Mouse (Mus musculus) megakaryocyte, embryonic 14.5 days (primary cell): ENCODE results near the gene Dnaja3. TPM values are rescaled to one million over a fixed set of nuclear protein-coding genes. Genes with fewer than 3 reads are reported as not detected.

Experiments used
- H3K27me3 ChIP-seq: replicated peaks from 2 replicates; pipeline ENCODE3; 2012; ENCODE audit warnings: inconsistent platforms
- H3K36me3 ChIP-seq: replicated peaks from 2 replicates; pipeline ENCODE3; 2012; ENCODE audit warnings: low read length, inconsistent platforms, mixed read lengths
- H3K4me1 ChIP-seq: 2 replicates; pipeline ENCODE4 v1.6.1; 2012; ENCODE audit warnings: inconsistent platforms
- H3K4me3 ChIP-seq: replicated peaks from 2 replicates; pipeline ENCODE3; 2012; ENCODE audit warnings: moderate library complexity, mild to moderate bottlenecking, inconsistent platforms
- H3K9me3 ChIP-seq: 2 replicates; pipeline ENCODE4 v1.6.1; 2012; ENCODE audit warnings: inconsistent platforms
- FLI1 ChIP-seq: IDR thresholded peaks from 2 replicates; pipeline ENCODE4 v1.6.1; 2012; ENCODE audit warnings: low read length, inconsistent platforms, mixed read lengths
- GATA1 ChIP-seq: IDR thresholded peaks from 3 replicates; pipeline ENCODE4 v1.6.1; 2012; ENCODE audit warnings: mixed read lengths, low read length, inconsistent platforms, borderline replicate concordance
- polyA plus RNA-seq: library from polyadenylated mRNA; stranded (reverse); fragments of >175 nt; gene quantifications from 2 replicates; pipeline ENCODE4 v1.2.3, GENCODE M21; 2012; ENCODE audit warnings: low replicate concordance; ENCODE audit not compliant: insufficient read depth

The Dnaja3 gene
- polyA plus RNA-seq, 1 experiment, result 5.3 TPM

DNA sequence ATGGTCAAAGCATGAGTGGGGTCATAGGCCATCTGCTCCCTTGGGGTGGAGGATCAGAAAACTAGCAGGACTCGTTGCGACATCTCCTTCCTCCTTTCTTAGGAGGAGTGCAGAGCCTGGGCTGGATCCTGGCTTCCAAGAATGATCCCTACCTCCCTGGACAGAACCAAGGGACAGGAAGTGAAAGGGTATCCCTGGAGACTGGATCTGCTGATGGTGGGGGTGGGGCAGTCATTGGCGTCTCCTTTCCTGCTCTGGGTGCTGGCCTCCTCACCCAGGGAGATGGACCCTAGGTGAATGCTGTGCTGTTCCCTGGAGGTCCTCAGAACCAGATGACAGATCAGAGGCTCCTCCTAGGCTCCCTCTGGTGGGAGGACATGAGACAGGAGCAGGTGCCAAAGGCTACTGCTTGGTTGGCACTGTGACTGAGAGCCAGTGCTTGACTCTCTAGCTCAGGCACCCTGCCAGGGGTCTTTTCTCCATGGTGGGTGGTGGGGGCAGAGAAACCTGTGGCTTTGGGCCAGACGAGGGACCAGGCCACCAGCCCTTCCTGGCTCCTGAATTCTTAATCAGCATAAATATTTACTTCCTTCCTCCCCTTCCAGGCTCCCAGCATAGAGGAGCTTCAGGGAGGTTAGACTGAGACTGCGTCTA lies 33.2 kb upstream of the Dnaja3 start:
- no peak for TF ChIP-seq GATA1
- no peak for TF ChIP-seq FLI1
- Histone ChIP-seq H3K9me3 (no peaks in the 10 kb centered on the region), H3K36me3 (peaks cover 6% of the 10 kb centered on the region), H3K4me1 (peaks cover 25% of the 10 kb centered on the region), H3K27me3 (peaks cover 44% of the 10 kb centered on the region), H3K4me3 (no peak overlapping the region)

DNA sequence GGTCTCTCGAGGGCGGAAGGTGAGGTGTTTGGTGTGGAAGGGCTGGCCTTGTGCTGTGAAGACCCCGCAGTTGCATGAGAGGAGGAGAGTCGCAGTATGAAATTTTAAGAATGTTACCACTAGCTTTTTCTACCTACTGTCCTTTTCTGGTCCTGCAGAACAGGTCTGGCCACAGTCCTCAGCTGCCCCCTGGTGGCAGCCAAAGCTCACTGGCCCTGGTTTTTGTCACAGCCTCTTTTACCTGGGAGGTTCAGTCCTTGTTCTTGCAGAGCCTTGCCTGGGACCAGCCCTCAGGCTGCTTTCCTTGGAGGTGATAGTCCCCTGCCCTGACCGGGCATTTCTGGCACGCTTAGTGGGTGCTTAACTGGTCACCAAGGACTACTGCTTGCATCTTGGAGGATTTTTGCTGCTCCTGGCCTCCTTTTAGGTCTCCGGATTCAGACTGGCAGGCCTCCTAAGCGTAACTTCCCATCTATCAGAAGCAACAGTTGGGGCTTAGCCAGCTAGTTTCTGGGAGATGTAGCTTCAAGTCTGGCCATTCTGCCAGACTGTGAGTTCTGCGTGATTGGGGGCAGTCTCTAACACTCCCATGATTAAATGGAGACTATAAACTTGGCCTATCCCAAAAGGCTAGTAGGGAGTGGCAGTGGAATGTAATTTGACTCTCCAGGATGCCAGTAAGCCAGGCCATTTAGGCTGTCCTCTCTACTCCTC lies 31.8 kb upstream of the Dnaja3 start:
- Histone ChIP-seq H3K4me3 (no peak overlapping the region), H3K36me3 (peaks cover 14% of the 10 kb centered on the region), H3K27me3 (peaks cover 35% of the 10 kb centered on the region), H3K9me3 (no peaks in the 10 kb centered on the region), H3K4me1 (peaks cover 21% of the 10 kb centered on the region)
- TF ChIP-seq GATA1 (no peak), FLI1 (no peak)

DNA sequence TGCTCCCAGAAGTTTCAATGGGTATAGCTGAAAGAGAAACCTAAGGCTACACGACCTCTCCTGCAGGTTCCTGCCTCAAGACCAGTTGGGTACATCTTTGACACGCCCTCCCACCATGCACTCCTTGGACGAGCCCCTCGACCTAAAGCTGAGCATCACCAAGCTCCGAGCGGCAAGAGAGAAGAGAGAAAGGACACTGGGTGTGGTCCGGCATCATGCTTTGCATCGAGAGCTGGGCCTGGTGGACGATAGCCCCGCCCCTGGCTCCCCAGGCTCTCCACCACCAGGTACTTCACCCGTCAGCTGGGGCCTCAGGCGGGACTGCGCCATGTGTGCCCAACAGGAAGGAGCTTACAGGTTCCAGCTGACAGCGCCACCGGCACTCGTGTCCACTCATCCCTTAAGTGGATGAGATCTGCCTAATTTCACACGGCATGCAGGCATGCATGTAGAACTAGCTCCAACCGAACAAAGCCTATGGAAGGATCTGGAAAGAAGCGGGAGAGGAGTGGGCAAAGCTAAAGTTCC lies 31.2 kb upstream of the Dnaja3 start:
- H3K36me3 ChIP-seq, result peaks cover 21% of the 10 kb centered on the region
- peaks cover 29% of the 10 kb centered on the region for H3K27me3 ChIP-seq
- no peak overlapping the region for H3K4me3 ChIP-seq
- peaks cover 21% of the 10 kb centered on the region for H3K4me1 ChIP-seq
- no peaks in the 10 kb centered on the region for H3K9me3 ChIP-seq
- no peak for TF ChIP-seq FLI1
- TF ChIP-seq GATA1, result no peak

DNA sequence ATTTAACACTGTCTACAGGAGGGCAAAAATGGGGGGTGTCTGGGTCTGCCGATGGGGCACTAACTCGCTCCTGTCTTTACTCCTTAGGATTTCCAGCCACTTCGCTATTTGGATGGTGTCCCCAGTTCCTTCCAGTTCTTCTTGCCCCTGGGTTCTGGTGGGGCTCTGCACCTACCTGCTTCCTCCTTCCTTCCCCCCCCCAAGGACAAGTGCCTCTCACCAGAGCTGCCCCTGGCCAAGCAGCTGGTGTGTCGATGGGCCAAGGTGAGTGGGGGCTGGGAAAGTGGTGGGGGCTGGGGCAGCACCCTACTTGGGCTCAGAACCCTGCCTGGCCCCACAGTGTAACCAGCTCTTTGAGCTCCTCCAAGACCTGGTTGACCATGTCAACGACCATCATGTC lies 28.6 kb upstream of the Dnaja3 start:
- peaks cover 27% of the 10 kb centered on the region for H3K4me1 ChIP-seq
- H3K4me3 ChIP-seq, result no peak overlapping the region
- peaks cover 47% of the 10 kb centered on the region for H3K36me3 ChIP-seq
- H3K9me3 ChIP-seq, result no peaks in the 10 kb centered on the region
- H3K27me3 ChIP-seq, result peaks cover 6% of the 10 kb centered on the region
- no peak for TF ChIP-seq FLI1
- TF ChIP-seq GATA1, result no peak

DNA sequence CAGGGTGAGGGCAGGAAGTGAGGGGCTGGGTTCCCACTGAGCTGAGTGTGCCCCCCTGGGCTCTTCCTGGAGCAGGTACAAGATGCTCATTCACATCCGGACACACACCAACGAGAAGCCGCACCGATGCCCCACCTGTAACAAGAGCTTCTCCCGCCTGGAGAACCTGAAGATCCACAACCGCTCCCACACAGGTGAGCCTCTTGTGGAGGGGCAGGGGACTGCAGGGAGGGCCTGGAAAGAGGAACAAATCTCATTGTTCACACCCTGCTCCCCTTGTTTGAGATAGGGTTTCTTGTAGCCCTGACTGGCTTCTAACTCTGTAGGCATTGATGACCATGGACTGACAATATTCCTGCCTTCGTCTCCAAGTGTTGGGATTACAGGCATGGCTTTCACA lies 28.1 kb upstream of the Dnaja3 start:
- H3K36me3 ChIP-seq, result peaks cover 51% of the 10 kb centered on the region

DNA sequence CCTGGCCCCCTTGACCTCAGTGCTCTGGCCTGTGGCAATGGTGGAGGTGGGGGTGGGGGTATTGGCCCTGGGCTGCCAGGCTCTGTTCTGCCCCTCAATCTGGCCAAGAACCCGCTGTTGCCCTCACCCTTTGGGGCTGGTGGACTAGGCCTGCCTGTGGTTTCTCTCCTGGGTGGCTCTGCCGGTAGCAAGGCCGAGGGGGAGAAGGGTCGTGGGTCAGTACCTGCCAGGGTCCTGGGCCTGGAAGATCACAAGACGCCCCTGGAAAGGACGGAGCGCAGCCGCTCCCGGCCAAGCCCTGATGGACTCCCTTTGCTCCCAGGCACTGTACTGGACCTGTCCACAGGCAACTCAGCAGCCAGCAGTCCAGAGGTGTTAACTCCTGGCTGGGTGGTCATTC lies 26.1 kb upstream of the Dnaja3 start:
- no peaks in the 10 kb centered on the region for H3K9me3 ChIP-seq
- peaks cover under 1% of the 10 kb centered on the region for H3K27me3 ChIP-seq
- peaks cover 72% of the 10 kb centered on the region for H3K36me3 ChIP-seq
- H3K4me3 ChIP-seq, result no peak overlapping the region
- peaks cover 29% of the 10 kb centered on the region for H3K4me1 ChIP-seq
- TF ChIP-seq FLI1, result no peak
- no peak for TF ChIP-seq GATA1

More for the DNA sequence above, 28.1 kb upstream of the Dnaja3 start:
- no peaks in the 10 kb centered on the region for H3K9me3 ChIP-seq
- TF ChIP-seq GATA1 (no peak), FLI1 (no peak)
- H3K4me1 ChIP-seq, result peaks cover 25% of the 10 kb centered on the region
- H3K4me3 ChIP-seq, result no peak overlapping the region
- peaks cover 4% of the 10 kb centered on the region for H3K27me3 ChIP-seq

DNA sequence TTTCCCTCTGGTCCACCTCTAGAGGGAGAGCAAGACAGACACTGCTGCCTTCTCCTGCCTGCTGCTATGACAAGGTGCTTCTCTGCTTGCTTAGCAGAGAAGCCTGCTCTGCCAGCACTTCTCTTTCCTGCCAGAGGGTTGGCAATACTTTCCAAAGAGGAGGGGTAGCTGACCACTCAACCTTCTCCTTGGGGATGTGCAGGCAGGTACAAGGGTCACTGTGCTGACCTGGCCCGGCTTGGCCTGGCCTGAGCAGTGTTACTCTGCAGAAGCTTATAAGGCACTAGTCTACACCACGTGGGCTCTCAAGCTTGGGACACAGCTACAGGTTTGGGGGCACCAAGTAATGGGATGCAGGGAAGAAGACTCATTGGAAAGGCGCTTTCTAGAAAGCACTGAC lies 25.1 kb upstream of the Dnaja3 start:
- Histone ChIP-seq H3K9me3 (no peaks in the 10 kb centered on the region), H3K27me3 (no peaks in the 10 kb centered on the region), H3K4me3 (no peak overlapping the region), H3K4me1 (peaks cover 32% of the 10 kb centered on the region), H3K36me3 (peaks cover 80% of the 10 kb centered on the region)
- no peak for TF ChIP-seq GATA1
- no peak for TF ChIP-seq FLI1

DNA sequence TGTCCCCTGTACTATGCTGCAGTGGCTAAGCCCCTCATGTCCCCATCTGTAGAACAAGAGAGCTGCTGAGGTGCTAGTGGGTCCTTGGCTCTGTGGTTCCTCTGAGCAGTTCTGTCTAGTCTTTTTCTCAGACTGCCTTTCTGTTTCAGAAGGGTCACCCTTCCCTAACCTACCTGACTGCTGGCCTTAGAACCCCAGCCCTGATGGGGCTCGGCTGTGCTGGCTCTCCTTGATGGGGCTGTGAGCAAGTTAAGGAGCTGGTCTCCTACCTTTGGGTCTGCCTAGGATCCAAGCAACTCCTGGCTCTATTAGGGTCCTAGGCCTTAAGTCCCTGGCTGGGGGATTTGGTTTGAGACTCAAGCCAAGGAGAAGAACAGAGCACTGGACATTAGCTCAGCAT lies 24.5 kb upstream of the Dnaja3 start:
- no peak for TF ChIP-seq GATA1
- TF ChIP-seq FLI1, result no peak
- peaks cover 86% of the 10 kb centered on the region for H3K36me3 ChIP-seq

DNA sequence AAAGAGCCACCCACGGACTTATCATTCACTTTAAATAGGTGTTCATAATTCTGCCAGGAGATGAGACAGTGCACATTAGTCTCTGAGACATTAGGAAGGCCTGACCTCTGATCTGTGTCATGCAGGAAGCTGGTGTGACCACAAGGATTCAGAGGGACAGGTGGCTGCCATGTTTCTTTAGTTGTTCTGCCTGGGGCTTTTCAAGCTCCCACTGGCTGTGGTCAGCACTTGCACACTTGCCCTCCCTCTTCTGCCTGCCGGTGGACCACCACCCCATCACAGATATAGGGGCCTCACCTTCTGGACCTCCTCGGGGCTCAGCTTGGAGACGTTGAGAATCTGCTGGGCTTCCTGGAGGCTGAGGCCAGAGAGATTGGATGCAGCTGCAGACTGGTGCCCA lies 23.0 kb upstream of the Dnaja3 start:
- H3K36me3 ChIP-seq, result peaks cover 86% of the 10 kb centered on the region
- H3K9me3 ChIP-seq, result no peaks in the 10 kb centered on the region
- peaks cover 50% of the 10 kb centered on the region for H3K4me1 ChIP-seq
- TF ChIP-seq FLI1 (no peak), GATA1 (no peak)
- H3K4me3 ChIP-seq, result no peak overlapping the region
- H3K27me3 ChIP-seq, result no peaks in the 10 kb centered on the region

More for the DNA sequence above, 24.5 kb upstream of the Dnaja3 start:
- Histone ChIP-seq H3K27me3 (no peaks in the 10 kb centered on the region), H3K4me3 (no peak overlapping the region), H3K9me3 (no peaks in the 10 kb centered on the region), H3K4me1 (peaks cover 39% of the 10 kb centered on the region)

DNA sequence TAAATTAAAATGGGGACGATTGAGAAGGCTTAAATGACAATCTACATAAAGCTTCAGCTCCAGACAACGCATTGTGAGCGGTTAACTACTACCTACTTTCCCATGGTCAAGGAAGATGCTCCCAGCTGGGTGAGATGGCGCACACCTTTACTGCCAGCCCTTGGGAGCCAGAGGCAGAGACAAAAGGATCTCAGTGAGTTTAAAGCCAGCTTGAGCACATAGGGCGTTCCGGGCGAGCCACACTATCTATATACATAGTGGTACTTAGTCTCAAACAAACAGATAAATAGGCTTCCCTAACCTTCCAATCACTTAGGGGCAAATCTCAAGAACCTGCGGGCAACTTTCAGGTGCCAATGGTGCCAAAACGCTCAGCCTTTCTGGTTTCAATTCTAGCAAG lies 15.7 kb upstream of the Dnaja3 start:
- no peak for TF ChIP-seq GATA1
- no peak for TF ChIP-seq FLI1
- H3K4me3 ChIP-seq, result peak overlapping the region; percentile 93
- H3K9me3 ChIP-seq, result no peaks in the 10 kb centered on the region
- H3K27me3 ChIP-seq, result no peaks in the 10 kb centered on the region
- peaks cover 65% of the 10 kb centered on the region for H3K4me1 ChIP-seq
- H3K36me3 ChIP-seq, result peaks cover 61% of the 10 kb centered on the region
